Mouse (Mus musculus): Measurements from ENCODE around the gene Sytl3. TPM values are rescaled to one million over a fixed set of nuclear protein-coding genes. Genes with fewer than 3 reads are reported as not detected.
"Not testable (repeated sequence)": the region's sequence is repeated elsewhere in the genome, so short reads cannot be mapped to it uniquely, and the experiment has no call there.

Gene Sytl3
- polyA plus RNA-seq, 1 experiment from 2014 or later, result 0.13 TPM

DNA sequence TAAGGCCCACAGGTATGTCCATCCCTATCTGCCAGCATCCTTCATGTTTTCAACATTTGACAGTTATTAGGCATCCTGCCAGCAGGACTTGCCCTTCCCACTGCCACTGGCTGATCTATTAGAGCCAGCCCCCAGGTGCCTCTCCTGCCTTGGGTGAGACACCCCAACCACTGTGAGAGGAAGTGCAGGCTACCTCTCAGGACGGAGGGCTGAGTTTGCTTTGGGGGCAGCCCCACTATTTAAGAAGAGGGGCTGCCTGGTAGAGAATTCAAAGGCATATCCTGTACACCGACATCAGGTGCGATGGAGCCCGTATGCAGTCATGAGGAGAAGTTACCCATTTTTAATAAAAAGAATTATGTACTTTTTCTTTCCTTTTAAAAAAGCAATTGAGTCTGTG is 13.2 kb upstream of the Sytl3 start:
- H3K36me3 ChIP-seq (ENCODE audit: insufficient read depth); H3K9me3 ChIP-seq (ENCODE audit: low read depth, low read length); H3K4me2 ChIP-seq; H3K27me3 ChIP-seq (ENCODE audit: insufficient read depth, low read length); DNase-seq; H3K9ac ChIP-seq; H3K4me1 ChIP-seq (ENCODE audit: insufficient read depth); H3K27ac ChIP-seq (ENCODE audit: low read depth); ATAC-seq (ENCODE audit: insufficient read depth); H3K4me3 ChIP-seq (ENCODE audit: low read depth, low read length): not testable (repeated sequence)
- WGBS, result 81% methylated on average over 3 of the region's 4 CpGs

DNA sequence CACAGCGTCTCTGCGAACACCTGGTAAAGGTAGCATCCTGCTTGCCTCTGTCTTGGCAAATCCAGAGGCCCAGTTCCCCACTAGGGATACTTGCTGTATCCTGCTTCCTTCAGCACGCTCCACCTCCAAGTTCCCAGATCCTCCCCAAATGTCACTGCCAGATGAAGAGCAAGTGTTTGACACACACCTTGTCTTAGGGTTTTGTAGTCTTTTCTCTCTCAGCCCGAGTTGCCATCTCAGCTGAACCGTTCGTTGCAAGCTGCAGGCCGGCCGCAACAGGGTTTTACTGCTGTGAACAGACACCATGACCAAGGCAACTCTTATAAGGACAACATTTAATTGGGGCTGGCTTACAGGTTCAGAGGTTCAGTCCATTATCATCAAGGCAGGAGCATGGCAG is 12.1 kb upstream of the Sytl3 start:
- H3K36me3 ChIP-seq (ENCODE audit: insufficient read depth); H3K9ac ChIP-seq; H3K4me1 ChIP-seq (ENCODE audit: insufficient read depth); H3K9me3 ChIP-seq (ENCODE audit: low read depth, low read length); H3K27me3 ChIP-seq (ENCODE audit: insufficient read depth, low read length); H3K27ac ChIP-seq (ENCODE audit: low read depth); H3K4me2 ChIP-seq; DNase-seq; H3K4me3 ChIP-seq (ENCODE audit: low read depth, low read length); ATAC-seq (ENCODE audit: insufficient read depth): not testable (repeated sequence)
- 96% methylated on average over 8 of the region's 8 CpGs for WGBS

DNA sequence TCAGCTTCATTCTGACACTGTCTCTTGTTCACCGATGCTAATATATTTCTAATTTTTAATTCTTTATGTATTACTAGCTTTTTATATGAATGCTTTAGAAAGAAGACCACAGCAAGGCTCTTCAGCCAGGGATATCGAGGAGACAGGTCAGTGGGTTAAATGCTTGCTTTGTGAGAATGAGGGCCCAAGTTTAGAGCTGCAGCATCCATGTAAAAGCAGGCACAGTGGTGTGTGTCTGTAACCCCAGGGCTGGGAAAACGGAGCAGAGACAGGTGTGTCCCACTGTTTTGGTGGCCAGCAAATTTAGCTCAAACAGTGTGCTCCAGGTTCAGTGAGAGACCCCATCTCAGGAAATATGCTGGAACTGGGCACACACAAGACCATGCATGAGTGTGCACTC is 11.4 kb upstream of the Sytl3 start:
- not testable (repeated sequence) for DNase-seq; ATAC-seq (ENCODE audit: insufficient read depth); H3K27me3 ChIP-seq (ENCODE audit: insufficient read depth, low read length); H3K36me3 ChIP-seq (ENCODE audit: insufficient read depth); H3K9ac ChIP-seq; H3K4me2 ChIP-seq; H3K4me3 ChIP-seq (ENCODE audit: low read depth, low read length); H3K9me3 ChIP-seq (ENCODE audit: low read depth, low read length); H3K4me1 ChIP-seq (ENCODE audit: insufficient read depth); H3K27ac ChIP-seq (ENCODE audit: low read depth)
- WGBS, result 84% methylated on average over 3 of the region's 3 CpGs

DNA sequence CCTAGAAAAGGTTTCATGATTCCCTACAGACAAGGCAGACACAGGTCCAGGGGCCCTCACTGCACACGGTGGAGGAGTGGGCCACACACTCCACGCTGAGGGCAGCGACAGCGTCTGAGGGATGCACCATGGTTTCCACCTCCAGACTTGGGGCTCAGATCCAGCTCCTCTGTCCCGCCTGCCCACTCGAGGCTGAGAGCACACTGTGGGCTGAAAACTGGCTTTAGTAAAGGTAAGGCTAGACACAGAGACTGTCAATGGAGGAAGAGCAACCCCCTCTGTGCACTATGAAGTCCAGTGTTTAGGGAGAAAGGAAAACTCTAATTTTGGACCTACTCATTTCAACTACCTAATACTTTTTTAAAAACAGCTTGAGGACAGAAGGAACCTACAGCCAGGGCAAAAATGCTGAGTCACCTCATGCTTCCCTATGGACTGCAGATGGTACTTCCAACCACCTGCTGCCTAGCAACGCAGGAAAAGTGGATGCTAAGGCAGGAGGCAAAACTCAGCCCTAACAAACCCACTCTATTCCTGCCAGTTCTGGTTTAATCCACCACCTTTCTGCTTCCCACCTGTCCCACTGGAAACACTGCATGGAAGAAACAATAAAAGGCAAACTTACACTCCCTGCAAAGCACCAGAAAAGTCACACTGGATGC is 7.9 kb upstream of the Sytl3 start:
- H3K9ac ChIP-seq; H3K9me3 ChIP-seq (ENCODE audit: low read depth, low read length); H3K4me1 ChIP-seq (ENCODE audit: insufficient read depth); H3K27ac ChIP-seq (ENCODE audit: low read depth); ATAC-seq (ENCODE audit: insufficient read depth); H3K4me3 ChIP-seq (ENCODE audit: low read depth, low read length); H3K36me3 ChIP-seq (ENCODE audit: insufficient read depth); H3K4me2 ChIP-seq; H3K27me3 ChIP-seq (ENCODE audit: insufficient read depth, low read length); DNase-seq: not testable (repeated sequence)
- 88% methylated on average over 5 of the region's 7 CpGs for WGBS

DNA sequence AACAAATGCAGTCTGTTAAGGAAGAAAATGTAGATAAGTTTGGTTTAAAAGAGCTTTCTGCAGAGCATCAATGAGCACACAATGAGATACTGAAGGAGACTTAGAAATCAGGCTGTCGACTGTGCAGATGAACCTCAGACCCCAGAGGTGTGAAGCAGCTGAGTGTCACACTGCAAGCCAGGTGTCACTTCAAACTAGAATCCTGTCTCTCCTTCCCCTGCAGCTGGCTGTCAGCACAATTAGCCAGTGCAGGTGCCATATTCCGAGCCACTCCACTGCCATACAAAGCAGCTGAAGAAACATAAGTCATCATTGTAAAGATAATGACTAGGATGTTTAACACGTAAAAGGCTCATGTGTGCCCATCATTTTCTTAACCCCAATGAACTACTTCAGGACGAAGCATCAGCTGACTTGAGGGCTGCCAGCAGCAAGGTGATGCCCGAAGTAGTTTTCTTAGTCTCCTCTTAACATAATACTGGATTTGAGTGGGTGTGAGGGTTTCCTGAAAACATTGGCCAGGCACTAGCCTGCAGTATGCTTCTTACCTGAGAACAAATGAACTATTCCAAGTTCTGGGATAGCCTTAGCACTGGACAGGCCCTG is 5.4 kb upstream of the Sytl3 start:
- H3K36me3 ChIP-seq (ENCODE audit: insufficient read depth); H3K9ac ChIP-seq; H3K4me2 ChIP-seq; H3K27ac ChIP-seq (ENCODE audit: low read depth); H3K27me3 ChIP-seq (ENCODE audit: insufficient read depth, low read length); H3K4me3 ChIP-seq (ENCODE audit: low read depth, low read length); DNase-seq; H3K4me1 ChIP-seq (ENCODE audit: insufficient read depth); ATAC-seq (ENCODE audit: insufficient read depth); H3K9me3 ChIP-seq (ENCODE audit: low read depth, low read length): not testable (repeated sequence)
- WGBS, result 64% methylated on average over 4 of the region's 5 CpGs

DNA sequence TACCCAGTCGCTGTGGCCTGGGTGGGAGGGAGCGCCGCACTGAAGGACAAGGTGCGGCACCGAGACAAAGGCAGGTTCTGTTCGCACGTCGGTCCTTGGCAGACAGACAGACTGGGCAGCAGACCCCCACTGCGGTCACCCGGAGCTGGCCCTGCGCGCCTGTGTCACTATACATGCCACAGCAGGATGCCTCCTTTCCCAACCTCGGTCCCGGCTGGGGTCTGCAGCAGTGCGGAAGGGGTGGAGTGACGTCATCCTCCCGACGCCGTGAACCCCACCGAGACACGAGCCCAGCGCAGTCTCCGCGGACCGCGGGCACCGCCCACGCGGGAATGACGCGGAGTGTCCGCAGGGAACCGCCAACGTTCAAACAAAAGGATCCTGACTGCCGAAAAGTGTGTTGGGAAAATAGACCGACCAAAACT is 3.8 kb upstream of the Sytl3 start:
- DNase-seq, result peak; percentile 94
- peak overlapping the region; percentile 47 for H3K4me3 ChIP-seq (ENCODE audit: low read depth, low read length)
- peak overlapping the region; percentile 60 for H3K9ac ChIP-seq
- H3K36me3 ChIP-seq (ENCODE audit: insufficient read depth); H3K4me1 ChIP-seq (ENCODE audit: insufficient read depth); H3K27me3 ChIP-seq (ENCODE audit: insufficient read depth, low read length); H3K9me3 ChIP-seq (ENCODE audit: low read depth, low read length): not testable (repeated sequence)
- H3K27ac ChIP-seq (ENCODE audit: low read depth), result peak overlapping the region; percentile 81
- under 1% methylated on average over 31 of the region's 36 CpGs for WGBS
- ATAC-seq (ENCODE audit: insufficient read depth), result peak; percentile 85
- peak overlapping the region; percentile 56 for H3K4me2 ChIP-seq

DNA sequence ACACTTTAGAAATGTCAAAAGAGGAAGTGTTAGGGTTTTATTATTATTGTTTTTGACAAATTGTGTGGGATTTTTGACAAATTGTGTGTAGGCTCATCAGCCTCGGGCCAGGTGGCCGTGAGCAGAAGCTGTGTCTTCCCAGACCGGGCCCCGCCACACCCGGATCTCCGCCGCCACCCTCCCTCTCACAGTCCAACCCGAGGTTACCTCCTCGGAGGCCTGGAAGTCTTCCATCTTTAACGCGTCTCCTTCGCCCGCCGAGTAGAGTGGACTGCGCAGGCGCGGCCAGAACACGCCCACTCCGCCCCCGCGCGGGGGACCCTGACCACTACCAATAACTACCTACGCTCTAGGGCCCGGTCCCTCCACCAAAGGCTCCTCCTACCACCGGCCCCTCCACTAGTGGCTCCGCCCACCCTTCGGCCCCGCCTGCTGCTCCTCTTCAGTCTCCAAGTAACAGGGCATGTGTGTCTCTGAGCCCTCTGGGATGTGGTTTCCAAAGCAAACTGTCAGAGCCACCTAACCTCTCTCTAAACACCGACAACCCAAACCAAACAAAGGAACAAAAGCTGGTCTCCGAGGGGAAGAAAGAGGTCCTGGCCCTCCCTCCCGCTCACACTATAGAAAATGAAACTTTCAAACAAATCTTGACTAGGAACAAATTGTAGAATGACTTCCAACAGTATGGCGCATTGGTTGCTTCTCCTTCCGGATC is 3.2 kb upstream of the Sytl3 start, which contains the start of gene Dynlt1f:
TSS of gene Dynlt1f (minus strand) at position 334 of the 715 bp plus-strand sequence.
- H3K4me3 ChIP-seq (ENCODE audit: low read depth, low read length), result peak within 1 kb of the TSS; percentile 47
- not testable (repeated sequence) for H3K4me1 ChIP-seq (ENCODE audit: insufficient read depth); H3K9me3 ChIP-seq (ENCODE audit: low read depth, low read length); H3K27me3 ChIP-seq (ENCODE audit: insufficient read depth, low read length); H3K36me3 ChIP-seq (ENCODE audit: insufficient read depth)
- ATAC-seq (ENCODE audit: insufficient read depth) (peak; percentile 96), DNase-seq (peak; percentile 46)
- H3K27ac ChIP-seq (ENCODE audit: low read depth), result peak within 1 kb of the TSS; percentile 81
- under 1% methylated on average over 21 of the region's 33 CpGs for WGBS
- peak within 1 kb of the TSS; percentile 56 for H3K4me2 ChIP-seq
- H3K9ac ChIP-seq, result peak within 1 kb of the TSS; percentile 60

DNA sequence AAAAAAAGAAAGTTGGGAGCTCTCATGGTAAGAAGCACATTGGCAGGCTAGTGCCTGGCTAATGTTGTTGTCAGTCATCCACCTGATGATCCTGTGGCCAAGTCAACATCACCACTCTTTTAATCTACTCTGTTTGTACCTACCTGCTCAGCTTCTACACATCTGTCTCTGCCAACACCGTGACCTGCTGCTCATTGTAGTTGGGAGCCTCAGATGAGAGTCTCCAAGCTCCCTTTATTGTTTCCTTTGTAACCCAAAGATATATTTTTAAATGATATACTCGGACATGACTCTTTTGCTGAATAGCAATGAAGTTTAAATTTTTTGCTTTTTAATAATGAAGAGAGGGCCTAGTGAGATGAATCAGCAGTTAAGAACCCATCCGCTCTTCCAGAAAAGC is 2.4 kb upstream of the Sytl3 start:
- not testable (repeated sequence) for H3K4me1 ChIP-seq (ENCODE audit: insufficient read depth); H3K9ac ChIP-seq; DNase-seq; ATAC-seq (ENCODE audit: insufficient read depth); H3K27me3 ChIP-seq (ENCODE audit: insufficient read depth, low read length); H3K9me3 ChIP-seq (ENCODE audit: low read depth, low read length); H3K4me3 ChIP-seq (ENCODE audit: low read depth, low read length); H3K4me2 ChIP-seq; H3K27ac ChIP-seq (ENCODE audit: low read depth); H3K36me3 ChIP-seq (ENCODE audit: insufficient read depth)
- 83% methylated on average over 1 of the region's 3 CpGs for WGBS

DNA sequence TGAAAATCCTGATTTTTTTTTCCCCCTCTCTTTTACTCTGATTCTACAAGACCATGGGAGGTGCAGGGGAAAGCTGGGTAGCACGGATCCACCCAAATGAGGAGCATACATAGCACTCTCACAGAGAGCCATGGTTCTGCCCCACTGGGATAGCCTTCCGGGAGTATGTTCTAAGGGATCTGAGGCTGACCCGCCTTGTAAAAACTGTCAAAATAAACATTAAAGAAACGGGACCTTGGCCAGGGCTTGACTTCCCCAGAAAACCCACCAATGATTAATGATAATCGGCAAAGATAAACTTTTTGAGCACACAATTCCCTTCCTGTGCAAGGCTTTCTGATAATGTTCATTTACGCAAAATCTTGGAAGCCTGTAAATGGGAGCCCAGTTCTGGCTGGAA is 1.7 kb downstream of the Sytl3 start:
- not testable (repeated sequence) for H3K4me1 ChIP-seq (ENCODE audit: insufficient read depth); H3K9ac ChIP-seq; H3K4me2 ChIP-seq; H3K9me3 ChIP-seq (ENCODE audit: low read depth, low read length); H3K36me3 ChIP-seq (ENCODE audit: insufficient read depth); ATAC-seq (ENCODE audit: insufficient read depth); H3K4me3 ChIP-seq (ENCODE audit: low read depth, low read length); H3K27me3 ChIP-seq (ENCODE audit: insufficient read depth, low read length)
- WGBS, result 14% methylated on average over 6 of the region's 6 CpGs
- peak; percentile 40 for DNase-seq
- 0 out of 2 replicates have a peak overlapping the region, but pooled peaks have one; percentile 8 for H3K27ac ChIP-seq (ENCODE audit: low read depth)

DNA sequence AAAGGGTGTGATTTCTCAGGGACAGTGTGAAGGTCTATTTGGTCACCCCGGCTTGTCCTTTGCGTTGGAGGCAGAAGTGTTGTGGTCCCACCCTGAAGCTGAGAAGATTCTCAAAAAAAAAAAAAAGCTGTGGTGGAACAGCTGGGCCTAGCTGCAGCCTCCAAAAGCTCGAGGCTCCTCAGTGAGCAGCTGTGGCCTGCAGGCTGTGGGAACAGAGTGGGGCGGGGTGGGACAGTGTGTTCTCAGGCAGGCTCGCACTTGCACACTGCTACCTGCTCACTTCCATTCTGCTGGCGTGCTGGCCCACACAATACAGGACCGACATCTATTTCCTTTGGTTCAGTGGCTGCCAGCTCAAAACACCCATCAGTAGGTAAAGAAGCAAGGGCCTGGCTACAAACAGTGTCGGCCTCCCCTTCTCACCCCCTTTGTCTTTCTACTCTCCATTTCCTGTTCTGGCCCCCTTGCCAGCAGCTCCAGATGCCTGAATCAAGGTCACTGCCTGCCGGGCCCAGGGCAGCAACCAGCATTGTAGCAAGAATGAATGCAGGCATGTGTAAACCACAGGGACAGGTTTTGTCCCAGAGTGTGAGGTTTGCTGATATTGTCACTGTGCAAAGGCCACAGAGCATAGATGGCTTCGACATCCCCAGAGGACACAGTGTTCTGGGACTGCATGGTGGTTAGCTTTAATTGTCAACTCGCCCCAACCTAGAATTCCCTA is 2.4 kb downstream of the Sytl3 start:
- not testable (repeated sequence) for H3K27me3 ChIP-seq (ENCODE audit: insufficient read depth, low read length); H3K9ac ChIP-seq
- ATAC-seq (ENCODE audit: insufficient read depth), result peak; percentile 60

More for the DNA sequence above, 2.4 kb downstream of the Sytl3 start:
- not testable (repeated sequence) for H3K4me2 ChIP-seq; H3K4me3 ChIP-seq (ENCODE audit: low read depth, low read length); H3K36me3 ChIP-seq (ENCODE audit: insufficient read depth); H3K4me1 ChIP-seq (ENCODE audit: insufficient read depth); H3K9me3 ChIP-seq (ENCODE audit: low read depth, low read length)
- 11% methylated on average over 7 of the region's 11 CpGs for WGBS
- 0 out of 2 replicates have a peak overlapping the region, but pooled peaks have one; percentile 8 for H3K27ac ChIP-seq (ENCODE audit: low read depth)
- peak; percentile 44 for DNase-seq

Measured in lung, embryonic 14.5 days (tissue).